Mouse (Mus musculus): ENCODE measurements at regions not wholly inside any gene's neighbourhood (a gene's known extent, or its start where the extent isn't known, plus 50 kb on each side); places are given as distances from the start of the nearest gene placed in this dataset.

- Histone ChIP-seq H3K4me3 (replicated peaks) (no peak overlapping the region), H3K36me3 (replicated peaks) (no peaks in the 10 kb centered on the region), H3K9ac (no peak overlapping the region), H3K4me2 (no peak overlapping the region), H3K27ac (replicated peaks) (no peak overlapping the region), H3K4me1 (replicated peaks) (no peaks in the 10 kb centered on the region), H3K9me3 (replicated peaks) (no peaks in the 10 kb centered on the region), H3K27me3 (no peaks in the 10 kb centered on the region)
- no peak for ATAC-seq (ENCODE audit: insufficient read depth)
- 68% methylated on average over 5 of the region's 5 CpGs for WGBS (ENCODE audit: insufficient replicate concordance)
Observed at GRCm38 (mm10) chr10:125467503-125467902, 78.2 kb upstream of the Slc16a7 start.

DNA sequence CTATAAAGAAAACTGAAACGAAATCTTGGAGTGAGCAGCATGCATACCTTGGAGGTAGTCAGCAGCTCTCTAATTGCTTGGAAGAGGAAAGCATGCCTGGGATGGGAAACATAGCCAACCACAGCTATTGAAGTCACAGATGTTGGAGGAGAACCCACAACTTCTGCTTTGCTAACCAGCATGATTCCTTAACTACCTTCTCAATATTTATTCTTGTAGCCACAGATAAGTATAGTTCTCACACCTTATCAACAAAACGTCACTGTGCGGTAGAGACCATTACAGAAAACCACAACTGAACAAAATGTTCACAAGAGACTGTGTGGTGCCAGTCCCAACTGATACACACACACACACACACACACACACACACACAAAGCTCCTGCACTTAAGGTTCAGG is 99.1 kb upstream of the Slc16a7 start:
- no peaks in the 10 kb centered on the region for H3K36me3 ChIP-seq (replicated peaks)
- no peak overlapping the region for H3K9ac ChIP-seq
- H3K27me3 ChIP-seq, result no peaks in the 10 kb centered on the region
- no peak overlapping the region for H3K27ac ChIP-seq (replicated peaks)
- 21% methylated on average over 3 of the region's 3 CpGs for WGBS (ENCODE audit: insufficient replicate concordance)
- H3K4me2 ChIP-seq, result no peak overlapping the region
- no peaks in the 10 kb centered on the region for H3K4me1 ChIP-seq (replicated peaks)
- H3K9me3 ChIP-seq (replicated peaks), result no peaks in the 10 kb centered on the region
- ATAC-seq (ENCODE audit: insufficient read depth), result no peak
- H3K4me3 ChIP-seq (replicated peaks), result no peak overlapping the region

DNA sequence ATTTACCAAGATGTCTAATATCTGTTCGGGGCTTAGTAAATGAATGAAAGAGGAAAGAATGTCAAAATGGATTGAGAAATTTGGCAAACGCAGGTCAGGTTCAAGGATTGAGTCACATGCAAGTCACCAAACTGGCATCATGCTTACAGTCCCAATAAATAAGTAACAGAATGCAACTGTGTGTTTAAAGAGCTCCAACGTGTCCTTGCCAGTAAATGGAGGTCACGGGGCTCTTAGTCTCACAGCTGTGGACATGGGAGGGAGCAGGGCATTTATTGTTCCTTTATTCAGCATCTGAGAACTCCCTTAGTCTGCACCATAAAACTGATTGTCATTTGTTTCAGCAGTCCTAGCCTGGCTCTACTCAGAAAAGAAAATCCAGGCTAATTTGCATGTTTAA is 101.1 kb upstream of the Slc16a7 start:
- WGBS (ENCODE audit: insufficient replicate concordance), result 56% methylated on average over 4 of the region's 4 CpGs
- H3K27me3 ChIP-seq, result no peaks in the 10 kb centered on the region
- no peak overlapping the region for H3K27ac ChIP-seq (replicated peaks)
- no peaks in the 10 kb centered on the region for H3K4me1 ChIP-seq (replicated peaks)
- H3K4me2 ChIP-seq, result no peak overlapping the region
- ATAC-seq (ENCODE audit: insufficient read depth), result no peak
- H3K9ac ChIP-seq, result no peak overlapping the region
- H3K9me3 ChIP-seq (replicated peaks), result no peaks in the 10 kb centered on the region
- no peak overlapping the region for H3K4me3 ChIP-seq (replicated peaks)
- H3K36me3 ChIP-seq (replicated peaks), result no peaks in the 10 kb centered on the region

DNA sequence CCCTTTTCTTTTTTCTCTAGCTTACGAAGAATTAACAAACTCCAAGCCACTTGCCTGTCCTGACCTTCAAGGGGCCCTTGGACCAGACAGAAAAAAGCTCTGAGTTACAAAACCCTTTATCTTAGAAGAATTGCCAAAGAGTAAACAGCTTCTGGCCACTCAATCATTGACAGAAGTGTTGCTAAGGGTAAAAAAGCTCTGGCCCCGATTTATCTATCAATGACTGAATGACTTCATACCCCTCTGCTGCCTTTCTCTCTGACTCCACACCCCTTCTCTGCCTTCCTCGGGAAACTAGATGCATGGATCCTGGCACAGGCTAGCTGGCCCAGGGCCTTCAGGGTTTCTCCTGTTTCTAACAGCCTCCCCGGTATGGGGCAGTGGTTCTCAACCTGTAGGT is 105.2 kb upstream of the Slc16a7 start:
- no peak overlapping the region for H3K4me2 ChIP-seq
- H3K36me3 ChIP-seq (replicated peaks), result no peaks in the 10 kb centered on the region
- H3K27ac ChIP-seq (replicated peaks), result no peak overlapping the region
- no peak for ATAC-seq (ENCODE audit: insufficient read depth)
- WGBS (ENCODE audit: insufficient replicate concordance), result 43% methylated on average over 4 of the region's 4 CpGs
- no peaks in the 10 kb centered on the region for H3K9me3 ChIP-seq (replicated peaks)
- no peaks in the 10 kb centered on the region for H3K27me3 ChIP-seq
- H3K9ac ChIP-seq, result no peak overlapping the region
- no peak overlapping the region for H3K4me3 ChIP-seq (replicated peaks)
- no peaks in the 10 kb centered on the region for H3K4me1 ChIP-seq (replicated peaks)

GRCm38 (mm10) chr10:125498347-125498746 is 109.1 kb upstream of the Slc16a7 start:
- no peak overlapping the region for H3K9ac ChIP-seq
- no peaks in the 10 kb centered on the region for H3K36me3 ChIP-seq (replicated peaks)
- no peaks in the 10 kb centered on the region for H3K9me3 ChIP-seq (replicated peaks)
- no peak for ATAC-seq (ENCODE audit: insufficient read depth)
- H3K27me3 ChIP-seq, result no peaks in the 10 kb centered on the region
- no peaks in the 10 kb centered on the region for H3K4me1 ChIP-seq (replicated peaks)
- H3K4me3 ChIP-seq (replicated peaks), result no peak overlapping the region
- H3K4me2 ChIP-seq, result no peak overlapping the region
- 33% methylated on average over 1 of the region's 1 CpGs for WGBS (ENCODE audit: insufficient replicate concordance)
- H3K27ac ChIP-seq (replicated peaks), result no peak overlapping the region

GRCm38 (mm10) chr10:125500338-125500737 is 111.1 kb upstream of the Slc16a7 start:
- 72% methylated on average over 4 of the region's 4 CpGs for WGBS (ENCODE audit: insufficient replicate concordance)
- no peak for ATAC-seq (ENCODE audit: insufficient read depth)
- Histone ChIP-seq H3K4me2 (no peak overlapping the region), H3K27ac (replicated peaks) (no peak overlapping the region), H3K36me3 (replicated peaks) (no peaks in the 10 kb centered on the region), H3K9me3 (replicated peaks) (no peaks in the 10 kb centered on the region), H3K27me3 (no peaks in the 10 kb centered on the region), H3K4me1 (replicated peaks) (no peaks in the 10 kb centered on the region), H3K4me3 (replicated peaks) (no peak overlapping the region), H3K9ac (no peak overlapping the region)

- Histone ChIP-seq H3K9ac (no peak overlapping the region), H3K36me3 (replicated peaks) (no peaks in the 10 kb centered on the region), H3K4me3 (replicated peaks) (no peak overlapping the region), H3K4me2 (no peak overlapping the region), H3K4me1 (replicated peaks) (no peaks in the 10 kb centered on the region), H3K9me3 (replicated peaks) (no peaks in the 10 kb centered on the region), H3K27me3 (no peaks in the 10 kb centered on the region), H3K27ac (replicated peaks) (no peak overlapping the region)
- no peak for ATAC-seq (ENCODE audit: insufficient read depth)
- 41% methylated on average over 5 of the region's 5 CpGs for WGBS (ENCODE audit: insufficient replicate concordance)
Observed at GRCm38 (mm10) chr10:125515026-125515425, 125.8 kb upstream of the Slc16a7 start.

GRCm38 (mm10) chr10:125530876-125531275 is 141.6 kb upstream of the Slc16a7 start:
- no peak for ATAC-seq (ENCODE audit: insufficient read depth)

GRCm38 (mm10) chr10:125538316-125538715 is 149.1 kb upstream of the Slc16a7 start:
- ATAC-seq (ENCODE audit: insufficient read depth), result no peak
- H3K9ac ChIP-seq, result no peak overlapping the region
- H3K4me2 ChIP-seq, result no peak overlapping the region
- H3K27ac ChIP-seq (replicated peaks), result no peak overlapping the region
- H3K4me3 ChIP-seq (replicated peaks), result no peak overlapping the region
- no peaks in the 10 kb centered on the region for H3K9me3 ChIP-seq (replicated peaks)
- no peaks in the 10 kb centered on the region for H3K4me1 ChIP-seq (replicated peaks)
- no peaks in the 10 kb centered on the region for H3K36me3 ChIP-seq (replicated peaks)
- 41% methylated on average over 1 of the region's 1 CpGs for WGBS (ENCODE audit: insufficient replicate concordance)
- H3K27me3 ChIP-seq, result no peaks in the 10 kb centered on the region

More at GRCm38 (mm10) chr10:125530876-125531275, 141.6 kb upstream of the Slc16a7 start:
- Histone ChIP-seq H3K4me1 (replicated peaks) (no peaks in the 10 kb centered on the region), H3K36me3 (replicated peaks) (no peaks in the 10 kb centered on the region), H3K27ac (replicated peaks) (no peak overlapping the region), H3K9ac (no peak overlapping the region), H3K4me3 (replicated peaks) (no peak overlapping the region), H3K27me3 (no peaks in the 10 kb centered on the region), H3K4me2 (no peak overlapping the region), H3K9me3 (replicated peaks) (no peaks in the 10 kb centered on the region)
- WGBS (ENCODE audit: insufficient replicate concordance), result 54% methylated on average over 6 of the region's 6 CpGs

GRCm38 (mm10) chr10:125586489-125587147 is 197.4 kb upstream of the Slc16a7 start:
- Histone ChIP-seq H3K9ac (no peak overlapping the region), H3K27me3 (no peaks in the 10 kb centered on the region), H3K27ac (replicated peaks) (no peak overlapping the region), H3K9me3 (replicated peaks) (no peaks in the 10 kb centered on the region), H3K4me1 (replicated peaks) (no peaks in the 10 kb centered on the region), H3K4me3 (replicated peaks) (no peak overlapping the region), H3K36me3 (replicated peaks) (no peaks in the 10 kb centered on the region), H3K4me2 (no peak overlapping the region)
- ATAC-seq (ENCODE audit: insufficient read depth), result no peak
- WGBS (ENCODE audit: insufficient replicate concordance), result 50% methylated on average over 7 of the region's 7 CpGs

DNA sequence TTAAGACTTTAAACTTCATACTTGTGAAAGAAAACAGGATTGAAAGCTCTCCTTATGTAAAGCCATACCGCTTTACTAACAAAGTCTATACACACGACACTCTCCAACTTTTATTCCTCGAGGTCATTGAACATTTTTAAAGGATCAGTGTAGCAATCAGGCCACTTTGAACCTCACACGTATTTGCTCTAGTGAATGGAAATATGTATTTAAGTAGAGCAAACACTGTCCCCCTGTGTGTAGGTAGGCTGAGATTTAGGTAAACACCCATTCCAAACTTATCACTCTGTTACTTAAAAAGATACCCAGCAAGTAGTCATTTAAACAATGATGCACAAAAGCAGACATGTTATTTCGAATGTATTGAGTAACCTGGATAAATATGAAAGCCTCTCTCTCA is 203.7 kb upstream of the Slc16a7 start:
- no peaks in the 10 kb centered on the region for H3K9me3 ChIP-seq (replicated peaks)
- no peaks in the 10 kb centered on the region for H3K4me1 ChIP-seq (replicated peaks)
- H3K36me3 ChIP-seq (replicated peaks), result no peaks in the 10 kb centered on the region
- no peaks in the 10 kb centered on the region for H3K27me3 ChIP-seq
- H3K9ac ChIP-seq, result no peak overlapping the region
- H3K27ac ChIP-seq (replicated peaks), result no peak overlapping the region
- no peak overlapping the region for H3K4me2 ChIP-seq
- WGBS (ENCODE audit: insufficient replicate concordance), result 60% methylated on average over 5 of the region's 5 CpGs
- no peak for ATAC-seq (ENCODE audit: insufficient read depth)
- no peak overlapping the region for H3K4me3 ChIP-seq (replicated peaks)

Measured in liver, embryonic 15.5 days (tissue).